Mouse (Mus musculus): ENCODE results near the gene Arl2. TPM values are rescaled to one million over a fixed set of nuclear protein-coding genes. Genes with fewer than 3 reads are reported as not detected.

Gene Arl2
- total and polyA plus RNA-seq, 3 experiments: 47.2 to 111 TPM; not detected in 1

GRCm38 (mm10) chr19:6116113-6116850, 25.1 kb downstream of the Arl2 start:
- Histone ChIP-seq H3K27me3 (ENCODE audit: control insufficient read depth in 1 of 2, insufficient read depth in 2 of 2, low read length in 2 of 2) (no peaks in the 10 kb centered on the region), H3K36me3 (ENCODE audit: control insufficient read depth in 1 of 2, insufficient read depth in 2 of 2, low read length in 2 of 2) (peaks cover 0 to 10% of the 10 kb centered on the region in 2 experiments; a peak in 2 of 4 replicates), H3K79me2 (ENCODE audit: control insufficient read depth, insufficient read depth, low read length, poor library complexity) (peaks cover 22% of the 10 kb centered on the region), H3K4me3 (ENCODE audit: control insufficient read depth in 1 of 2, insufficient read depth in 1 of 2, low read depth in 2 of 2, low read length in 2 of 2) (peak overlapping the region; percentile 74 to 91; a peak in 1 of 4 replicates), H3K9ac (ENCODE audit: control insufficient read depth, low read depth, low read length, poor library complexity, severe bottlenecking) (peak overlapping the region; percentile 88), H3K9me3 (replicated peaks; ENCODE audit: insufficient read depth, low read length) (no peaks in the 10 kb centered on the region), H3K27ac (ENCODE audit: control insufficient read depth, low read depth, low read length) (no peak overlapping the region), H3K4me1 (ENCODE audit: control insufficient read depth in 1 of 2, insufficient read depth in 2 of 2, low read length in 2 of 2) (peaks cover 2 to 10% of the 10 kb centered on the region in 2 experiments; a peak in 2 of 4 replicates)
- no peak for DNase-seq (ENCODE audit: low read depth, low spot score)
- TF ChIP-seq ELF1 (IDR thresholded peaks at IDR 0.05; ENCODE audit: low read depth, low read length): no peak
- no peak for TF ChIP-seq MAX (IDR thresholded peaks at IDR 0.05; ENCODE audit: low read length)
- TF ChIP-seq CHD2 (IDR thresholded peaks at IDR 0.05; ENCODE audit: low read length): no peak
- no peak for TF ChIP-seq MAZ (IDR thresholded peaks at IDR 0.05; ENCODE audit: low read depth, low read length)
- TF ChIP-seq HCFC1 (IDR thresholded peaks at IDR 0.05; ENCODE audit: low read depth, low read length): no peak
- no peak for TF ChIP-seq POLR2AphosphoS2 (IDR thresholded peaks at IDR 0.05; ENCODE audit: low read length)
- no peak for TF ChIP-seq GABPA (IDR thresholded peaks at IDR 0.05; ENCODE audit: low read depth, low read length)
- no peak for TF ChIP-seq POLR2A (IDR thresholded peaks at IDR 0.05; ENCODE audit: control insufficient read depth in 1 of 2, insufficient read depth in 1 of 2, low read depth in 1 of 2, low read length in 2 of 2, poor library complexity in 1 of 2)
- no peak for TF ChIP-seq MYB (IDR thresholded peaks at IDR 0.05; ENCODE audit: low read depth, low read length)
- TF ChIP-seq SMC3 (IDR thresholded peaks at IDR 0.05; ENCODE audit: low read depth, low read length): no peak
- no peak for TF ChIP-seq ZMIZ1 (IDR thresholded peaks at IDR 0.05; ENCODE audit: low read depth, low read length)
- no peak for TF ChIP-seq POLR2AphosphoS5 (IDR thresholded peaks at IDR 0.05; ENCODE audit: borderline replicate concordance, low read depth, low read length)
- no peak for TF ChIP-seq USF1 (IDR thresholded peaks at IDR 0.05; ENCODE audit: low read depth, low read length)
- TF ChIP-seq TAL1 (IDR thresholded peaks at IDR 0.05; ENCODE audit: low read length): no peak
- no peak for TF ChIP-seq BHLHE40 (IDR thresholded peaks at IDR 0.05; ENCODE audit: borderline replicate concordance, low read depth, low read length)
- no peak for TF ChIP-seq RAD21 (IDR thresholded peaks at IDR 0.05; ENCODE audit: low read depth, low read length)
- no peak for TF ChIP-seq UBTF (IDR thresholded peaks at IDR 0.05; ENCODE audit: borderline replicate concordance, insufficient read depth, low read depth, low read length)
- no peak for TF ChIP-seq SIN3A (IDR thresholded peaks at IDR 0.05; ENCODE audit: low read length)

GRCm38 (mm10) chr19:6113116-6113515, 28.2 kb downstream of the Arl2 start:
- peaks cover 20% of the 10 kb centered on the region for H3K79me2 ChIP-seq (ENCODE audit: control insufficient read depth, insufficient read depth, low read length, poor library complexity)
- H3K4me1 ChIP-seq (ENCODE audit: control insufficient read depth in 1 of 2, insufficient read depth in 2 of 2, low read length in 2 of 2): peaks cover 2 to 10% of the 10 kb centered on the region in 2 experiments; a peak in 2 of 4 replicates
- H3K27ac ChIP-seq (ENCODE audit: control insufficient read depth, low read depth, low read length): no peak overlapping the region
- H3K9me3 ChIP-seq (replicated peaks; ENCODE audit: insufficient read depth, low read length): no peaks in the 10 kb centered on the region
- H3K9ac ChIP-seq (ENCODE audit: control insufficient read depth, low read depth, low read length, poor library complexity, severe bottlenecking): no peak overlapping the region
- TF ChIP-seq MAZ (IDR thresholded peaks at IDR 0.05; ENCODE audit: low read depth, low read length): no peak
- no peak for TF ChIP-seq ZMIZ1 (IDR thresholded peaks at IDR 0.05; ENCODE audit: low read depth, low read length)
- TF ChIP-seq JUND (IDR thresholded peaks at IDR 0.05; ENCODE audit: low read depth, low read length): no peak
- TF ChIP-seq SIN3A (IDR thresholded peaks at IDR 0.05; ENCODE audit: low read length): no peak
- no peak for TF ChIP-seq CTCF (IDR thresholded peaks at IDR 0.05 in 2 of 3, conservative IDR thresholded peaks at IDR 0.05 in 1 of 3; ENCODE audit: control insufficient read depth in 1 of 3, insufficient read depth in 1 of 3, low read depth in 2 of 3, low read length in 3 of 3, poor library complexity in 1 of 3, severe bottlenecking in 1 of 3)
- TF ChIP-seq TCF12 (IDR thresholded peaks at IDR 0.05; ENCODE audit: low read depth, low read length): no peak
- TF ChIP-seq EP300 (IDR thresholded peaks at IDR 0.05; ENCODE audit: low read depth in 1 of 2, low read length in 2 of 2): no peak
- no peak for TF ChIP-seq ELF1 (IDR thresholded peaks at IDR 0.05; ENCODE audit: low read depth, low read length)
- TF ChIP-seq UBTF (IDR thresholded peaks at IDR 0.05; ENCODE audit: borderline replicate concordance, insufficient read depth, low read depth, low read length): no peak
- TF ChIP-seq ZKSCAN1 (IDR thresholded peaks at IDR 0.05; ENCODE audit: low read depth, low read length): no peak
- TF ChIP-seq MXI1 (IDR thresholded peaks at IDR 0.05; ENCODE audit: low read depth, low read length): no peak
- TF ChIP-seq ZNF384 (IDR thresholded peaks at IDR 0.05; ENCODE audit: low read depth, low read length): no peak
- TF ChIP-seq MEF2A (IDR thresholded peaks at IDR 0.05; ENCODE audit: extremely low read depth, insufficient replicate concordance, low read depth, low read length, poor library complexity, severe bottlenecking): no peak
- no peak for TF ChIP-seq USF2 (IDR thresholded peaks at IDR 0.05; ENCODE audit: borderline replicate concordance in 1 of 2, insufficient read depth in 1 of 2, low read depth in 1 of 2, low read length in 2 of 2)
- TF ChIP-seq MYC (IDR thresholded peaks at IDR 0.05; ENCODE audit: low read depth, low read length): no peak
- H3K27me3 ChIP-seq (ENCODE audit: control insufficient read depth in 1 of 2, insufficient read depth in 2 of 2, low read length in 2 of 2): no peaks in the 10 kb centered on the region
- DNase-seq (ENCODE audit: low read depth, low spot score): no peak
- peaks cover 0 to 10% of the 10 kb centered on the region in 2 experiments; a peak in 2 of 4 replicates for H3K36me3 ChIP-seq (ENCODE audit: control insufficient read depth in 1 of 2, insufficient read depth in 2 of 2, low read length in 2 of 2)
- H3K4me3 ChIP-seq (ENCODE audit: control insufficient read depth in 1 of 2, insufficient read depth in 1 of 2, low read depth in 2 of 2, low read length in 2 of 2): no peak overlapping the region
